Mouse (Mus musculus): ENCODE data around the gene Bcr.

Bcr gene

GRCm38 (mm10) chr10:75233489-75233888 lies 173.1 kb downstream of the Bcr start:
- no peak for DNase-seq (ENCODE audit: low spot score in 2 of 2)
